Mouse (Mus musculus): ENCODE results near the gene Flvcr2.

Gene Flvcr2

GRCm38 (mm10) chr12:85729945-85730290, 16.4 kb upstream of the Flvcr2 start:
- DNase-seq (ENCODE audit: low read depth, low spot score): peak; percentile 23

DNA sequence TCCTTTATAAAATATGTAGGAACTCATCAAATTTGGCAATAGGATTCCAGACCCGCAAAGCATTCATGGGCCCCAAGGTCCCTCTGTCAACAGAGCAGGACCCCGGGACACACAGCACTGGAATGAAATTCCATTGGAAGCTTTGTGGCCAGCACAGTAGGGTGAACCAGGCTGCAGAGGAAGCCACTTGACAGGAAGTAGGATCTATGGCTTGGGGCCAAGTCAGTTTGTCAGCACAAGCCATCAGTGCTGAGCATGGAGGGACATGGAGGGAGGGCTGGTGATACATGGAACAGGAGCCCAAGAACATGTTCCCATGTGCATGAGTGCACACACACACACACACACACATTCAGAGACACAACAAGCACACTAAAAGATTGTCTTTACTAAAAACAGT, 10.1 kb upstream of the Flvcr2 start:
- DNase-seq (ENCODE audit: low read depth, low spot score): no peak

GRCm38 (mm10) chr12:85736960-85737359, 9.4 kb upstream of the Flvcr2 start:
- no peak for DNase-seq (ENCODE audit: low read depth, low spot score)

DNA sequence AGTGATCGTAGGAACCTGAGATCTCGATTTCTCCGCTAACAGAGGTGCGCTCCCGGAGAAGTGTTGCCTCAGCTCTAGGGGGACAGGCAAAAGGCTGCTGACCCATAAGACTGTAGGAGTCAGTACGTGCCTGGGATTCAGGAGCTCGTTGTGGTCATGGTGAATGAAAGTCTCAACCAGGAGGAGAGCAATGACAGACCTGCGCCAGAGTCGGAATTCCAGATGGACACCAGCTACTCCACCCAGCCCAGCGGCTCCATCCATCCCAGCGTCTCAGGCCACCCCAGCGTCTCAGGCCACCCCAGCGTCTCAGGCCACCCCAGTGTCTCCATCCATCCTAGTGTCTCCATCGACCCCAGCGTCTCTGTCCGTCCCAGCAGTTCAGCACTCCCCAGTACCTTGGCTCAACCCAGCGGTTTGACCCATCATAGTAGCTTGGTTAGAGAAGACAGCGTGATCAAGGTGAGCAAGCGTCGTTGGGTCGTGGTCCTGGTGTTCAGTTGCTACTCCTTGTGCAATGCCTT, 419 bp downstream of the Flvcr2 start:
- DNase-seq (ENCODE audit: low read depth, low spot score): no peak

DNA sequence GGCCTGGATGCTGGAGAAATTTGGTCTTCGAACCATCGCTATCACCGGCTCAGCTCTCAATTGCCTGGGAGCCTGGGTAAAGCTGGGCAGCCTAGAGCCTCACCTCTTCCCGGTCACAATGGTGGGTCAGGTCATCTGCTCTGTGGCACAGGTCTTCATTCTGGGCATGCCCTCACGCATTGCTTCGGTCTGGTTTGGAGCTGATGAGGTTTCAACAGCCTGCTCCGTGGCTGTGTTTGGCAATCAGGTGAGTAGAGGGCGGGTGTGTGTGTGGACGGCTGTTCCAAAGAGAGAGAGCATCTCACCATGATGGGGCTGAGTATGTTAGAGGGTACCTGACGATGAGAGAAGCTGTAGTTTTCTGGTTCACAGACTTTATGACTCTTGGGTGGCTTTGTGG, 1.0 kb downstream of the Flvcr2 start:
- DNase-seq (ENCODE audit: low read depth, low spot score): no peak

DNA sequence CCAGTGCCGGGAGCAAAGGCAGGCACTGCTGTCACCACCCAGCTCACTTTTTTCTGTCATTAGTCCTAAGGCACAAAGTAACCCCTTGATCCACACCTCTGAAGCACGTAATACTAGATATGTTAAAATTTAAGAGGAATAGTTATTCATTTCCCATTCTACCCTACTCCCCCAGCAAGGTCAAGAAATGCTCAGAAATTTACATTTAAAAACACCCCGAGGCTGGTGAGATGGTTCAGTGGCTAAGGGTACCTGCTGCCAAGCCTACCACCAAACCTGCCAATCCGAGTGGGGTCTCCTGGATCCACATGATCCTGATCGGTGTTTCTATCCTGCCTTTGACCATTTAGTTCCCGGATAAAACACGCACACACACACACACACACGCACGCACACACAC, 3.5 kb downstream of the Flvcr2 start:
- no peak for DNase-seq (ENCODE audit: low read depth, low spot score)

DNA sequence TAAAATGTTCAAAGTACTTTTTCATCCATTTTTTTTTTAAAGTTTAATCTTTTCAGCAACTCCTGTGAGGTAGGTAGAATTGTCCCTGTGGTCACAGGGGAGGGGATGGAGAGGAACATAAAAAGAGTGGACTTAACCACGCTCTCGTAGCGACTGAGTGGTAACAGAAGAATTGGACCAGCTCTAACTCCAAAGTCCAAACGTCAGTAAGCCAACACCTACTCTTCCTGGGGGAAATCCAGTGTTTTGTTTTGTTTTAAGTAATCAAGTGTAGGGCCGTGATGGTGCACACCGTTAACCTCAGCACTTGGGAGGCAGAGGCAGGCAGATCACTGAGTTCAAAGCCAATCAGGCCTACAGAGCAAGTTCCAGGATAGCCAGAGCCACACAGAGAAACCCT, 5.8 kb downstream of the Flvcr2 start:
- DNase-seq (ENCODE audit: low read depth, low spot score): no peak

DNA sequence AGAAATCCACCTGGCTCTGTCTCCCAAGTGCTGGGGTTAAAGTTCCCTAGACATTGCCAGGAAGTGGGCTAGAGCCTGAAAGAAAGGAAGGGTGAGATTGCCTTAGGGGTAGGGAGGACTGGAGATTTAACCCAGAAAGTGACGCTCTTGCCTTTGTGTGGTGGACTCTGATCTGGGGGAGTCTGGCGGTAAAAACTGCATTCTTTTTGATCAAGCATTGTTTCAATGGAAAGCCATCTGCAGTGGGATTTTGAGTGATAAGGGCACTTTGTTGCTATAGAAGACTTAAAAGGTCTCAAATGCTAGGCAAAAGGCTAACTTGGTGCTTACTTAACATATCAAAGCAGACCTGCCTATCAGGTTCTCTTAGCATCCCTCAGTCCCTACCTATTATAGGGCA, 6.9 kb downstream of the Flvcr2 start:
- peak; percentile 91 for DNase-seq (ENCODE audit: low read depth, low spot score)

- peak; percentile 68 for DNase-seq (ENCODE audit: low read depth, low spot score)
Measured at GRCm38 (mm10) chr12:85754611-85755265, 8.4 kb downstream of the Flvcr2 start.

DNA sequence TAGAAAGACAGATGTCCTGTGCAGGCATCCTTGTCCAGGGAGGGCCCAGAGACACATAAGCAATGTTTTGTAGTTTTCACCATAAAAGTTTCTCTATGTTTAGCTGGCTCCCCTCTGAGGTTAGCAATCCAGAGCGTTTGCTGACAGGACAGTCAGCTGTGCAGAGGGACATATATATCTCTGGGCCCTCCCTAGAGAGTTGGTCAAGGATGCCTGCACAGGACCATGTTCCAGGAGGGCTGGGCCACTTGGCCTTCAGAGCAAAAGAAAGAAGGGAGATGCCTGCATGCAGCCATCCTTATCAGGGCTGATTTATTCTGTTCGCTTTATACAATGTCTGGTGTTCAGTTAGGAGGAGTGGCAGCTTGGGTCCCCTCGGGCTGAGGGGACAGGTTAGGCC, 10.1 kb downstream of the Flvcr2 start:
- DNase-seq (ENCODE audit: low read depth, low spot score): no peak

- DNase-seq (ENCODE audit: low read depth, low spot score): no peak
Measured at GRCm38 (mm10) chr12:85757074-85757473, 10.7 kb downstream of the Flvcr2 start.

DNA sequence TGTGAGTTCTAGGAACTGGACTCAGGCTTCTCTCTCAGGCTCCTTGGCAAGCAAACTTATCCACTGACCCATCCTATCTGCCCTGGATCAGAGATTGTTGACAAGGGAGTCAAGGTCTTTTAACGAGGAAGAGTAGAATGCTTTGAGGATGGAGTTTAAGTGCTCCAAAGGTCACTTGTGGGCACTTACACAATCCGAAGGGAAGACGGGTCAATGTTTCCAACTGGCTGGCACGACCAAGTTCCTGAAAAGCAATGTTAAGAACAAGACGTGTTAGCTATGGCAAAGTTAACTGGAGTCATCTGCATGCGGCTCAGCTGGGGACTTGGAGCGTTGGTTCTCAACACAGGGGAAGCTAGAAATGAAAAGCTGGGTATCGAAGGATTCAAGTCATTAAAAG, 12.4 kb downstream of the Flvcr2 start:
- no peak for DNase-seq (ENCODE audit: low read depth, low spot score)

- DNase-seq (ENCODE audit: low read depth, low spot score): no peak
Measured at GRCm38 (mm10) chr12:85761471-85761870, 15.1 kb downstream of the Flvcr2 start.

DNA sequence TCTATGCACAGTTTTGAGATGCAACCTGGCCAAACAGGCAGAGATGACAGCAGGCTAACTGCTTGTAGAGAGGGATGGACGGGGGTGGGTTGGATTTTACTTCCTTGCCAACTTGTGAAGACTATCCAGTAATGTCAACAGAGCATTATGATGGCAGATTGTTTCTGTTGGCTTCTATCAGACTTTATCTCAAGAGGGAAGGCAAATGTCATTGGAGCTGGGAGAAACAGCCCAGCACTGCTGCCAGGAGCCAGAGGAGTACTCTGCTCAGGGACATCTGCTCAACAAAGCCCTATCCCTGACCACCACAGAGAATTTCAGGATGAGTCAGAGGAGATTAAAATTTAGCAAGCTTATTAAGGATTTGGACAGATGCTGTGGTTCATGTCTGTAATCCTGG, 18.3 kb downstream of the Flvcr2 start:
- no peak for DNase-seq (ENCODE audit: low read depth, low spot score)

- no peak for DNase-seq (ENCODE audit: low read depth, low spot score)
Measured at GRCm38 (mm10) chr12:85766287-85766686, 19.9 kb downstream of the Flvcr2 start.

- DNase-seq (ENCODE audit: low read depth, low spot score): no peak
Measured at GRCm38 (mm10) chr12:85767750-85768149, 21.4 kb downstream of the Flvcr2 start.

GRCm38 (mm10) chr12:85771356-85771755, 25.0 kb downstream of the Flvcr2 start:
- no peak for DNase-seq (ENCODE audit: low read depth, low spot score)

GRCm38 (mm10) chr12:85778962-85779361, 32.6 kb downstream of the Flvcr2 start:
- DNase-seq (ENCODE audit: low read depth, low spot score): no peak

DNA sequence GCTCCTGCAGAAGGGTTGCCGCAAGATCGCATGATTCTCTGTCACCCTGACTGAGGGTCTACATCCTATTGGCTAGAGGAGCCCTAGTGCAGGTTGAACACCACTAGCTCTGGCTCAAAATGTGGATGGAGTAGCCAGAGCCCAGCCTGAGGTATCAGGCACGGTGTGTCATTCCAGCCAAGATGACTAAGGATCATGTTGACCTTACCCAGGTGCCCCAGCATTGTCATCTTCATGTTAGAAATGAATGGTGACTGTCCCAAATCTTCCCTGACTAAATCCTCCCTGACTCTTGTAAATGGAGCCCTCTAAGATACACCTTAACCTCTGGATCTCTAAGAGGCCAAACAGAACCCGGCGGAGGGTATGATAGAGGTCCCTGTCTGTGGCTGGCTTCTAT, 33.4 kb downstream of the Flvcr2 start:
- no peak for DNase-seq (ENCODE audit: low read depth, low spot score)

DNA sequence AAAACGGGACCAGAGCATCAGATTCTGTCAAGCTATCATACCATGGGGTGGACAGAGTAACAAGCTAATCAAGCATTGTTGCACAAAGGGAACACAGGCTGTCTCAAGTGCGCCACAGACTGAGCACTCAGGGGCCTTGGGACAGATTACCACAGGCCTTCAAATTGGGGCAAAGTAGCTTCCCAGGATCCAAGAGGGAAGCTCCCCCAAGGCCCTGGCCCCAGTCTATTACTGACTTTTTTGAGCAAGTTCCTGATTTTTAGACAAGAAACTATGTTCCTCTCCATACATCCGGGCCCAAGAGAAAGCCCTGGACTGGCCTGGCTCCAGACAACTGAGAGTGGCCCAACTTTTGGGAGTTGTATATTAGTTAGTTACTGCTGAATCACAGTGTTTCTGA, 35.3 kb downstream of the Flvcr2 start:
- no peak for DNase-seq (ENCODE audit: low read depth, low spot score)

GRCm38 (mm10) chr12:85784916-85785815, 38.8 kb downstream of the Flvcr2 start:
- peak; percentile 90 for DNase-seq (ENCODE audit: low read depth, low spot score)

DNA sequence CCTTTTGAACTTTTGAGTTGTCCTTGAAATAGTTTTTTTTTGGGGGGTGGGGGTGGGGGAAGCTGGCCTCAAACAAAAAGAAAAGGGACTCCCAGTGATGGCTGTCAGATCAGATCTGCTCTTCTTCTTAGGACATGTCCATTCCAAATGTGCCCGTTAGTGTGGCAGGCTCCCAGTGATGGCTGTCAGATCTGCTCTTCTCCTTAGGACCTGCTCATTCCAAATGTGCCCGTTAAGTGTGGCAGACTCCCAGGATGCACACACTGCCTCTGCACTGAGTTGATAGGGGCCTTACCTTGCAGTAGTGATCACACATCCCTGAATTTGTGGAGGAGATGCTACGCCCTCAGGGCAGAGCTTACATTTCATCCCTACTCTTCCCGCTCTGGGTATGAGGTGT, 45.8 kb downstream of the Flvcr2 start:
- DNase-seq (ENCODE audit: low read depth, low spot score): no peak

DNA sequence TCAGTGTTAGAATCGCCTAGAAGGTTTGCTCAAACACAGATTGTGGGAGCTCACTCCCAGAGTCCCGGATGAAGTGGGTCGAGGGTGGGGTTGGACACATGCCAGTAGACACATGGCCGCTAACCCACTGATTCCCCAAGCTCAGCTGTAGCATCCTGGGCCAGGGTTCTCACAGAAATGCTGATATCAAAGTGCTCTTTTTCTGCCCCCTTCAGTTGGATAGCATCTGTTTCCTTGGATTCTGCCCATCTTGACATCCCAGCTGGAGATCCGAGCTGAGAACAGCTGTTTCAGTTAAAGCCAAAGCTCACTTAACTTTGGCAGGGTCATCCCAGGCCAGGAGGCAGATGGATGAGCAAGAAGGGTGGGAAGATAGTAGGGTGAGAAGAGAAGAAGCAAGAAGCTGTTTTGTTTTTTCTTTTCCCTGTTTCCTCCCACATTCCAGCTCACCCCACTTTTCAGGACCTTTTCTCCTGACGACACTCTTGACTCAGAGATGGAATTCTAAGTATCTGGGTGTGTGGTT, 46.5 kb downstream of the Flvcr2 start:
- peak; percentile 27 for DNase-seq (ENCODE audit: low read depth, low spot score)

All from ZHBTc4 (cell line).